8 mouse cellular contexts compared by ENCODE assay signal in the genomic region with DNA sequence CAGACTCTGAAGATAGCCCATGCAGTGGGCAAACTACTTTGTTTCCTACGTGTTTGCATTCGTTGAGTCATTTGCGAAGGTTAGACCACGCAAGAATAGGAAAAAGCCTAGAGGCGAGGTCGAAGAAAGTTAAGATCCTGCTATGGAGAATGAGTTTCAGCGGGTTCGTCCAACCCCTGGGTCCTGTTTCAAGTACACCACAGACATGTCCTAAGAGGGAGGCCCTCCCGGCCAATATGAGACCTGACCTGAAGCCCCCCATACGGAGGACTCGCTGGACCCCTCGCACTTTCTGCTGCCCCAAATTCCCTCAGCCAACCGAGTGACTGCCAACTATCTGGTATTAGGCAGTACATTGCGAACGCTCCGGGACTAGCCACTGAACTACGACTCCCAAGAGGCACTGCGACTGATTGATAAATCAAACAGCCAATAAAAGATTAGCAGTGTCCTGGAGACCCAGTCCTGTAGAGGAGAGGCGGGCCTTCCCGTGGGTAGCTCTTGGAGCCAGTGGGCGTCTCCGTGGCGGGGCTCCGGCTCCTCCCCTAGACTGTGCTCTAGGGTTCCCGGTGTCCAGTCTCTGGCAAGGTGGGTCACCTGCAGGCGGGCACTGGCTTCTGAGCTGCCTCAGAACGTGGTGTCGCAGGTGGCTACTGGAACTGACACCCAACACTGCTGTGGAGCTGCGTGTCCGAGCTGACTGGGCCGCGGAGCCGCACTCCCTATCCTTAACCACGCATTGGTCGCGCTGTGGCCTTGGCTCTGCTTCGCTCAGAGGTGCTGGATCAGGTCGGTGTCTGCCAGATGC. TPM values are rescaled to one million over a fixed set of nuclear protein-coding genes. Genes with fewer than 3 reads are reported as not detected.
A peak's percentile ranks its signal among the peaks of the same experiment; 100 is the strongest.
DNase-seq lines count a peak whose midpoint lies in the region; ATAC-seq and TF ChIP-seq lines count a peak whose summit lies in the region.

A gene (plus strand): TSS at position 558 of the 808 bp plus-strand sequence.

- TF ChIP-seq RAD21 in CH12.LX (IDR thresholded peaks at IDR 0.05; ENCODE audit: low read depth, low read length) = no peak

- 4% methylated on average over 38 of the region's 38 CpGs for WGBS in forebrain, embryonic 11.5 days
- 2% methylated on average over 38 of the region's 38 CpGs for WGBS in heart, embryonic 16.5 days
- 3% methylated on average over 38 of the region's 38 CpGs for WGBS in liver, embryonic 15.5 days (ENCODE audit: insufficient replicate concordance)
- WGBS in neural tube, embryonic 12.5 days = 5% methylated on average over 38 of the region's 38 CpGs

- no peaks in the 10 kb centered on the region for H3K9me3 ChIP-seq in CH12.LX (replicated peaks; ENCODE audit: low read length)
- no peaks in the 10 kb centered on the region for H3K9me3 ChIP-seq in forebrain, embryonic 11.5 days (ENCODE audit: control insufficient read depth, low read length)
- H3K9me3 ChIP-seq in heart, embryonic 16.5 days (replicated peaks; ENCODE audit: control insufficient read depth, low read length) = no peaks in the 10 kb centered on the region
- H3K9me3 ChIP-seq in liver, embryonic 15.5 days (replicated peaks) = no peaks in the 10 kb centered on the region
- no peaks in the 10 kb centered on the region for H3K9me3 ChIP-seq in neural tube, embryonic 12.5 days

- no peak for TF ChIP-seq EP300 in CH12.LX (IDR thresholded peaks at IDR 0.05; ENCODE audit: low read length)

- H3K27ac ChIP-seq in CH12.LX (ENCODE audit: insufficient read depth, low read depth) = no peak within 1 kb of the TSS
- H3K27ac ChIP-seq in forebrain, embryonic 11.5 days (ENCODE audit: low read depth, low read length) = no peak within 1 kb of the TSS
- H3K27ac ChIP-seq in heart, embryonic 16.5 days (ENCODE audit: low read length) = no peak within 1 kb of the TSS
- peak within 1 kb of the TSS; percentile 54; the same call in 1 of the 2 replicates for H3K27ac ChIP-seq in liver, embryonic 15.5 days (replicated peaks)
- H3K27ac ChIP-seq in neural tube, embryonic 12.5 days = no peak within 1 kb of the TSS

- ATAC-seq in forebrain, embryonic 11.5 days (replicated peaks; ENCODE audit: low FRiP score) = peak; percentile 99
- peak; percentile 100 for ATAC-seq in heart, embryonic 16.5 days (replicated peaks; ENCODE audit: extremely low read depth, insufficient read depth, low FRiP score)
- ATAC-seq in liver, embryonic 15.5 days (ENCODE audit: insufficient read depth) = peak; percentile 99
- peak; percentile 100 for ATAC-seq in neural tube, embryonic 12.5 days (ENCODE audit: low FRiP score, low read depth)

- no peak for TF ChIP-seq CTCF in CH12.LX (conservative IDR thresholded peaks at IDR 0.05 in 1 of 2, IDR thresholded peaks at IDR 0.05 in 1 of 2; ENCODE audit: low read depth in 2 of 2, low read length in 2 of 2)

- DNase-seq in CH12.LX (ENCODE audit: extremely low read depth) = peak; percentile 98
- DNase-seq in c-Kit-positive CD71-positive TER-119-negative erythroid progenitor cells, embryonic 14.5 days (ENCODE audit: low read depth) = peak; percentile 94
- DNase-seq in forebrain, embryonic 11.5 days (ENCODE audit: low spot score) = peak; percentile 94
- DNase-seq in kidney, postnatal 36 days = peak; percentile 95 to 99
- peak; percentile 96 for DNase-seq in telencephalon, adult 2 months (ENCODE audit: low read depth, low spot score)

- dilution Hi-C loops in CH12.LX (cut with MboI; ENCODE audit: extremely low pct_ligation_motif_present, extremely low pct_unique_long_range_greater_than_20kb, low sequenced_read_pairs) = no loop called here

- H3K4me1 ChIP-seq in CH12.LX (ENCODE audit: control insufficient read depth in 1 of 2, insufficient read depth in 2 of 2) = peaks cover 3 to 14% of the 10 kb centered on the region in 2 experiments; a peak in 3 of 4 replicates
- 0 out of 2 replicates have a peak, but pooled peaks cover 2% of the 10 kb centered on the region for H3K4me1 ChIP-seq in forebrain, embryonic 11.5 days (replicated peaks; ENCODE audit: control insufficient read depth, insufficient read depth, low read length)
- H3K4me1 ChIP-seq in heart, embryonic 16.5 days (ENCODE audit: control insufficient read depth, insufficient read depth, low read length) = peaks cover 6% of the 10 kb centered on the region
- peaks cover 29% of the 10 kb centered on the region for H3K4me1 ChIP-seq in liver, embryonic 15.5 days (replicated peaks)
- peaks cover 5% of the 10 kb centered on the region; the same call in 1 of the 2 replicates for H3K4me1 ChIP-seq in neural tube, embryonic 12.5 days

- no peaks in the 10 kb centered on the region for H3K36me3 ChIP-seq in CH12.LX (replicated peaks in 1 of 2; ENCODE audit: control insufficient read depth in 1 of 2, insufficient read depth in 1 of 2, low read length in 1 of 2)
- H3K36me3 ChIP-seq in forebrain, embryonic 11.5 days (ENCODE audit: control insufficient read depth, insufficient read depth, low read length) = no peaks in the 10 kb centered on the region
- no peaks in the 10 kb centered on the region for H3K36me3 ChIP-seq in heart, embryonic 16.5 days (ENCODE audit: control insufficient read depth, insufficient read depth)
- no peaks in the 10 kb centered on the region for H3K36me3 ChIP-seq in liver, embryonic 15.5 days (replicated peaks)
- no peaks in the 10 kb centered on the region for H3K36me3 ChIP-seq in neural tube, embryonic 12.5 days

- peak within 1 kb of the TSS; percentile 71 for H3K4me2 ChIP-seq in CH12.LX (ENCODE audit: insufficient read depth, low read depth, poor library complexity, severe bottlenecking)
- peak within 1 kb of the TSS; percentile 66 for H3K4me2 ChIP-seq in forebrain, embryonic 11.5 days (ENCODE audit: low read depth, low read length, severe bottlenecking)
- peak within 1 kb of the TSS; percentile 72 for H3K4me2 ChIP-seq in heart, embryonic 16.5 days (ENCODE audit: low read depth, low read length)
- H3K4me2 ChIP-seq in liver, embryonic 15.5 days = peak within 1 kb of the TSS; percentile 89
- H3K4me2 ChIP-seq in neural tube, embryonic 12.5 days (replicated peaks) = peak within 1 kb of the TSS; percentile 65

- H3K9ac ChIP-seq in CH12.LX (ENCODE audit: insufficient read depth, low read depth) = peak within 1 kb of the TSS; percentile 43
- H3K9ac ChIP-seq in forebrain, embryonic 11.5 days (ENCODE audit: low read length) = peak within 1 kb of the TSS; percentile 66
- H3K9ac ChIP-seq in heart, embryonic 16.5 days (ENCODE audit: low read length) = peak within 1 kb of the TSS; percentile 85
- H3K9ac ChIP-seq in liver, embryonic 15.5 days = peak within 1 kb of the TSS; percentile 68
- H3K9ac ChIP-seq in neural tube, embryonic 12.5 days = peak within 1 kb of the TSS; percentile 52

- no peaks in the 10 kb centered on the region for H3K27me3 ChIP-seq in CH12.LX (replicated peaks)
- peaks cover 2% of the 10 kb centered on the region; the same call in 1 of the 2 replicates for H3K27me3 ChIP-seq in forebrain, embryonic 11.5 days (ENCODE audit: control insufficient read depth, insufficient read depth, low read length)
- H3K27me3 ChIP-seq in heart, embryonic 16.5 days (ENCODE audit: control insufficient read depth, insufficient read depth, low read length) = no peaks in the 10 kb centered on the region
- no peaks in the 10 kb centered on the region for H3K27me3 ChIP-seq in liver, embryonic 15.5 days
- H3K27me3 ChIP-seq in neural tube, embryonic 12.5 days (replicated peaks) = no peaks in the 10 kb centered on the region

- in situ Hi-C loops in CH12.LX (cut with MboI; ENCODE audit: low pct_ligation_motif_present, low pct_unique_long_range_greater_than_20kb, low sequenced_read_pairs) = loop anchor here (5.0 to 25.0 kb wide), 3 partner anchors 35 to 440 kb away; a partner anchor contains a TSS

- no peaks in the 10 kb centered on the region for H3K79me2 ChIP-seq in CH12.LX (replicated peaks; ENCODE audit: control insufficient read depth, extremely low read depth, insufficient read depth, poor library complexity, severe bottlenecking)

- peak; percentile 66 for TF ChIP-seq POLR2A in CH12.LX (IDR thresholded peaks at IDR 0.05; ENCODE audit: low read depth, low read length)

- H3K4me3 ChIP-seq in CH12.LX (replicated peaks in 1 of 3; ENCODE audit: low read depth in 2 of 3, low read length in 2 of 3, poor library complexity in 1 of 3) = peak within 1 kb of the TSS; percentile 62 to 74 (median 68)
- peak within 1 kb of the TSS; percentile 67 for H3K4me3 ChIP-seq in forebrain, embryonic 11.5 days (ENCODE audit: low read depth, low read length)
- H3K4me3 ChIP-seq in heart, embryonic 16.5 days (ENCODE audit: low read length) = peak within 1 kb of the TSS; percentile 82
- peak within 1 kb of the TSS; percentile 77 for H3K4me3 ChIP-seq in liver, embryonic 15.5 days (replicated peaks)
- peak within 1 kb of the TSS; percentile 63 for H3K4me3 ChIP-seq in neural tube, embryonic 12.5 days

TF ChIP-seq in CH12.LX, 34 proteins besides CTCF, POLR2A, EP300 and RAD21 (continues in another document):
- TF ChIP-seq TBP (conservative IDR thresholded peaks at IDR 0.05; ENCODE audit: low read depth, low read length) (no peak; the same call in none of the 2 replicates), TCF12 (IDR thresholded peaks at IDR 0.05; ENCODE audit: low read depth, low read length) (peak; percentile 49; the same call in 1 of the 2 replicates), SMC3 (IDR thresholded peaks at IDR 0.05; ENCODE audit: low read depth, low read length) (no peak), HCFC1 (IDR thresholded peaks at IDR 0.05; ENCODE audit: low read depth, low read length) (peak; percentile 98), USF2 (conservative IDR thresholded peaks at IDR 0.05; ENCODE audit: low read depth, low read length) (no peak), POLR2AphosphoS2 (IDR thresholded peaks at IDR 0.05; ENCODE audit: low read depth, low read length) (no peak), ZNF384 (IDR thresholded peaks at IDR 0.05; ENCODE audit: low read depth, low read length) (no peak), MXI1 (IDR thresholded peaks at IDR 0.05; ENCODE audit: low read depth, low read length) (peak; percentile 84), MAFK (IDR thresholded peaks at IDR 0.05; ENCODE audit: insufficient replicate concordance, low read length) (no peak), MAX (IDR thresholded peaks at IDR 0.05; ENCODE audit: low read length) (peak; percentile 48; the same call in 1 of the 2 replicates), MAZ (IDR thresholded peaks at IDR 0.05; ENCODE audit: low read depth, low read length) (no peak), USF1 (IDR thresholded peaks at IDR 0.05; ENCODE audit: low read depth, low read length) (no peak), MYC (IDR thresholded peaks at IDR 0.05; ENCODE audit: low read depth, low read length) (no peak)

RNA-seq across cellular contexts. Expression of the gene that starts here (rescaled TPM):
- 0.59 and 0.98 TPM in 2 replicates for total RNA-seq in CH12.LX (2012; rRNA removed)
- 0.24 and 0.26 TPM in 2 replicates for total RNA-seq in CH12.LX (2014; rRNA removed)
- 0.33 and 0.37 TPM in 2 replicates for polyA plus RNA-seq in CH12.LX (2012; ENCODE audit: insufficient read length, low read depth)
- 1.2 and 1.4 TPM in 2 replicates for polyA plus RNA-seq in forebrain, embryonic 11.5 days (2014; fragmentation: Nextera tagmentation; extraction: Ambion mirVana)
- 0.85 and 0.90 TPM in 2 replicates for polyA plus RNA-seq in heart, embryonic 16.5 days (2015; fragmentation: Nextera tagmentation; extraction: Ambion mirVana)
- 0.24 and 0.48 TPM in 2 replicates for polyA plus RNA-seq in liver, embryonic 15.5 days (2015; fragmentation: Nextera tagmentation; extraction: Ambion mirVana)
- polyA plus RNA-seq in neural tube, embryonic 12.5 days (2016; fragmentation: Nextera tagmentation; extraction: Ambion mirVana) = 1.6 and 2.0 TPM in 2 replicates

Comparison
In these comparisons a context has a peak if more than half of its experiments do, and no peak if none do; other contexts are left out.
1. Peak in DNase-seq, H3K4me3 ChIP-seq, H3K9ac ChIP-seq and H3K4me2 ChIP-seq in CH12.LX; RNA of the gene not detected or under 1 TPM.
2. Peak in ATAC-seq, H3K4me3 ChIP-seq, H3K9ac ChIP-seq and H3K4me2 ChIP-seq in heart, embryonic 16.5 days; RNA of the gene not detected or under 1 TPM.
3. Peak in ATAC-seq, H3K4me3 ChIP-seq, H3K27ac ChIP-seq, H3K9ac ChIP-seq and H3K4me2 ChIP-seq in liver, embryonic 15.5 days; RNA of the gene not detected or under 1 TPM.